Mouse (Mus musculus) 3134 (cell line): ENCODE measurements at regions not wholly inside any gene's neighbourhood (a gene's known extent, or its start where the extent isn't known, plus 50 kb on each side); places are given as distances from the start of the nearest gene placed in this dataset.

ENCODE experiments used
- DNase-seq: peaks from one replicate; pipeline ENCODE4 v3.0.0-alpha.2; 2011; ENCODE audit warnings: low spot score; ENCODE audit not compliant: insufficient read length; ENCODE audit errors: extremely low read depth

DNA sequence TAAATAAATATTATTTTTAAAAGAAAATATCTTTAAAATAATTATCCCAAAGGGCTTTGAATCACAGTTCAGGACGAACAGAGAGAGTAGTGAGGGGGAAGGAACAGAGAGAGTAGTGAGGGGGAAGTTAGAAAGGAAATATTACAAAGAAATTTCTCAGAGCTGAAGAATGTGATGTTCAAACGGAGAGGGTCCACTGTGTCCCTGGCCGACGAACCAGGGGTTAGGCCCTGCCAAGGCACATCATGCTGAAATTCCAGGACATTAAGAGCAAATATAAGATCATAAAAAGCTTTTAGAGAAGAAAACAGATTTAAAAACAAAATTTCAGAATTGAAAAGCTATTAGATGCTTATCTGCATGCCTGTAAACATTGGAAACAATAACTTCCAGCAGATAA, 61.6 kb downstream of the Skor1 start:
- DNase-seq: no peak

DNA sequence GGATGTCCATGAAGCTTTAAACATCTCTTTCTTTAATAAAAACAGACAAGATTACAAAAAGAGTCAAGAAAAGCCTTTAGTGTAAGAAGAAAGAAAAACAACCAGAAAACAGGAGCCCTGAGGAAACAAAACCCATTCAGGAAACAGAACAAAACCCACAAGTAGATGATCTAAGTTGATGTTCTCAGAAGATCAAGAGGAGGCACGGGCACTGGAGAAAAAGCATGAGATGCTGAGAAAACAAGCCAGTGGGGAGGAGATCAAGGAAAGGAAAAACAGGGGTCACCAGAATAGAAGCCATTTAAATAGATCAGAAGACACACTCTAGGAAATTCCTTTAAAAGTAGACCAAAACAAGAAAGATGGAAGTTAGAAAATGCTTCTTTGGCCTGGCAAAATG, 62.1 kb downstream of the Skor1 start:
- no peak for DNase-seq

DNA sequence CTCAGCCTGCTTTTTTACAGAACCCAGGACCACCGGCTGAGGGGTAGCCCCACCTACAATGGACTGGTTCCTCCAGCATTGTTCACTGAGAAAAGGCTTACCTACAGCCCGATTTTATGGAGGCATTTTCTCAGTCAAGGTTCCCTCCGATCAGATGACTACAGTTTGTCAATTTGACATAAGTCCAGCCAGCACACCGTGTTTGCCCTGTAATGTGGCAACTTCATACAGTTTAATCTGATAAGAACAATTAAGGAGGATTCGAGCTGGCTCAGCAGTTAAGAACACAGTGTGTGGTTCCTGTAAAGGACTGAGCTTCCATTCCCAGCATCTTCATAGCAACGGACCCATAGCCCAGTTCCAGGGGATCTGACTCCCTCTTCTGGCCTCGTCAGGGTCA, 65.9 kb downstream of the Skor1 start:
- no peak for DNase-seq

DNA sequence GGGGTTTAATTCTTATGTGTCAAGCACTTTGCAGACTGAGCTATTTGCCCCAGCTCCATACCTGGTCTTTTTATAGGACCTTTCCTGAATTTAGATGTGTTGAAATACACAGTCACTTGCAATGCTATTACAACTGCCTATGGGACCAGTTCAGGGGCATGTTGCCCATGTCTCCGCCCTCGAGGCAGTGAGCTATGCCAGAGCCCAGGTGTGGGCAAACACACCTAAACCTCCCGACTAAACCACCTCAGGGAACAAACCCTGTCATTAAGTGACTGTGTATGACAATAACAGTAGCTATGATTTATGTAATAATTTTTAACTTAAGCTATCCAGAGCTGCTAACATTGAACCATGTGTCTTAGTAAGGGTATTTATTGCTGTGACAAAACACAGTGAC, 66.5 kb downstream of the Skor1 start:
- DNase-seq: no peak

DNA sequence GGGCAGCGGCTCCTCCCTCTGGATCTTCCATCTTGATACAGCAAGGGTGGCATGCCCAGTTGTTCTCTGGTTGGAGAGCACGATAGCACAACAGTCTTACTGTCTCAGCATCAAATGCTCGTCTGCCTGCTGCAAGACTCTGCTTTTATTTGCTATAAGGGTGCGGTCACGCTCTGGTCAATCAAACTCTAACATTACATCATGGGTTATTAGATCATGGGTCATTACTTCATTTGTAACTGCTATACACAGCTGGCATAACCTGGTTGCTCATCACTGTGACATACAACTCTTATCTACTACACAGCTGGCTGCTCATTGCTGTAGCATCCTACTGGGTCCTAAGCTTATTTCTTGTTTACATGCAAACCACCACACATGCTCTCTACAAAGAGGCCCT, 68.4 kb downstream of the Skor1 start:
- DNase-seq: no peak

DNA sequence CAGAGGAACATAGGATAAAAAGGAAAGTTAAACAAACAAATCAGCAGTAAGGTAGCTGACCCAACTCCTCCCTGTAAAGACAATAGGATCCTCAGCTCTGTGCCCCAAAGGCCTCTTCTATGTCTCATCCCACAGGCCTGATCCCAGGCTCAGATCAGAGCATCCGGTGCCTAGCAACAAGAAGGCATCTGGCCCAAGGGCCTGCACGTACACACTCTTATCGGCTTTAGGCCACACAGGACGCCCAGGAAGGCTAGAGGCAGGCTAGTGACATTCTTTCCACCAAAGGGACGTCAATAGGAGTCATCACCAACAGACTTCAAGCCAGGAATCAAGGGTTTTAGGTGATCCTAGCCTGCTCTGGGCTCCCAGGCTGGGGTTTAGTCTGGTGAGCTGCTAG, 73.5 kb downstream of the Skor1 start:
- DNase-seq: no peak

DNA sequence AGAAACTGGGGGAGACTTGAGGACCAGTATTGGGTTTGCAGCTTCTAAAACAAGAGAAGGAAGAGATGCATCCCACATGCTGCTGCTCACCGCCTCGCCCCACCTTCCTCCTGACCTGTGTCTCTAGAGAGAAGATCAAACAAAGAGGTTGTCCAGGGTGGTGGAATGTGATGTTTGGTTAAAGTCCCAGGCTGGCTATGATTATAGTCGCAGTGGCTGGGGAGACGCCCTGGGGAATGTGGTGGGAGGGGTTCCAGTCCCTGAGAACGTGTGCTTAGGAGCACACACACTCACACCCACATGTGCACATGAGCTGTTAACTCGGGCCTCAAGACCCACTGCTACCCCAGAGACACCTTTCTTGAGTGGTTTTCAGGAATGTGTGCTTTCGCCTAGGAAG, 74.0 kb downstream of the Skor1 start:
- DNase-seq: no peak

DNA sequence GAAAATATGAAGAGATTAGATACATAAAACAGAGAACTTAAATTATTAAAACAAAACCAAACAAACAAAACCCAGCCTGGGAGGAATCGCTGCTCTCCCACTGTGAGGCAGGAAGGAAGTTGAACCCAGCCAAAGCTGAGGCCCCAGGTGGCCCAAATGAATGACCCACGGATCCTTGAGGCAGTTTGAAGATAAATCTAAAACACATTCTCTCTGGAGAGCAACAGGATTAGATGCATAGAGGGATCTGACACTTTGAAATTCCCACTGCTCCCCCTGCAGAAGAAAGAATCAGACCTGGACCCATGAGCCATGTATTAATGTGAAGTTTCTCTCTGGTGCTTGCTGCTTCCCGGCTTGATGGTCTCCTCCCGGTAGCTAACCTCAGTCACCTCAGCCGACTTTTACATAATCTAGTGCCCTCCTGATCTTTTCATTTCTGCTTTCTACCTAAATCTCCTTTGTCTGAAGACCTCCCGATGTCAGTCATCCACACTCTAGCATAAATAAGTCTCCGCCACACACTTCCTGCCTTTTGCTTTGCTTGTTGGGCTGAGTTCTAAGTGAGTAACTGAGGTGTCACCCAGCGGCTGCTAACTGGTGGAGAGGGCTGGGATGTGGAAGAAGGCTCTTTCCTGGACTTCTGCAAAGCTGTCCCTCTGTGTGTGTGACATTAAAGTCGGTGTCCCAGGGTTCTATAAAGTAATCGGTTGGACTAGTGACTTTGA, 74.6 kb downstream of the Skor1 start:
- no peak for DNase-seq

DNA sequence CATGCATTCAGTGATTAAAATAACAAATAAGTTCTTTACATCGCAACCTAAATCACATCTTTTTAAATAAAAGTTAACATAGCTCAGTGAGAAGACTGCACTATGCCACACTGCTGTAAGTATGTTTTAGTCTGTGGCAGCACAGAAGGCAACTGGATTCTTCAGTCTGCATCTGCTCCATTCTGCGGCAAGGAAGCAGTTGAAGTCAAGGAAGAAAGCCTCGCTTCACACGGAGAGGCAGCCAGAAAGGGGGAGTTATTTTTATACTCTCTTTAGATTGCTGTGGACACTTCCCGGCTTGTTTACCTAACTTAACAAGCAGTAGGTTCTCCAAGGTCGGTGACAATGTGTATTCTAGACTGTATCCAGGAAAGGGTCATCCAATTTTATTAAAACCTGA, 77.7 kb downstream of the Skor1 start:
- DNase-seq: no peak

DNA sequence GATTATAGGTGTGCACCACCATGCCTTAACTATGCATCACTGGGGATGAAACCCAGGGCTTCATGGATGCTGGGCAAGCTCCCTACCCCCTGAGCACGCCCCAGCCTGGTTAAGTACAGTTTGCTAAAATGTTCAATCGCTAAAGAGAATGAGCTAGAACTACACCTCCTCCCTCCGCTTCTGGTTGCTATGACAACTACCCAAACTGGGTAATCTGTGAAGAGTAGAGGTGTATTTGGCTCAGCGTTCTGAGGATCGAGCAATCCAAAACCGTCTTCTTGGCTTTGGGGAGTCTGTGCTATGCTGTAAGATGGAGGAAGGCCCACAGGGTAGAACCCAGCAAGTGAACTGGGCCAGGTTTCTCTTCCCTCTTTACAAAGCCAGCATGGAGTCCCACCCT, 78.8 kb downstream of the Skor1 start:
- DNase-seq: no peak

DNA sequence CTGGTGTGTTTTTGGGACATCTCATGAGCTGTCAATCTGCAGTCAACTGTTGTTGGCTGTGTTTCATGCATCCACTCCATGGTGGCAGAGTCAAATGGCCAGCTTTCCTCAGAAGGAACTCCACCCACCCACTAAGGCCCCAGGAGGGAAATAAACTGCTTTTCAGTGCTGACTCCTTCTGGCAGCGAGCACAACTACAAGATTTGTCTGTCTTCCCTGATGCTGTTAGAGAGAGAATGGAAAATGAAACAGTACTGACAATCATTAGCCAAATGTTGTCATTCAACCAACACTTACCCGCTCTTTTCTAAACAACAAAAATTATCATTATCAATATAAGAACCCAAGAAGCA, 79.3 kb upstream of the Pias1 start:
- DNase-seq: no peak

DNA sequence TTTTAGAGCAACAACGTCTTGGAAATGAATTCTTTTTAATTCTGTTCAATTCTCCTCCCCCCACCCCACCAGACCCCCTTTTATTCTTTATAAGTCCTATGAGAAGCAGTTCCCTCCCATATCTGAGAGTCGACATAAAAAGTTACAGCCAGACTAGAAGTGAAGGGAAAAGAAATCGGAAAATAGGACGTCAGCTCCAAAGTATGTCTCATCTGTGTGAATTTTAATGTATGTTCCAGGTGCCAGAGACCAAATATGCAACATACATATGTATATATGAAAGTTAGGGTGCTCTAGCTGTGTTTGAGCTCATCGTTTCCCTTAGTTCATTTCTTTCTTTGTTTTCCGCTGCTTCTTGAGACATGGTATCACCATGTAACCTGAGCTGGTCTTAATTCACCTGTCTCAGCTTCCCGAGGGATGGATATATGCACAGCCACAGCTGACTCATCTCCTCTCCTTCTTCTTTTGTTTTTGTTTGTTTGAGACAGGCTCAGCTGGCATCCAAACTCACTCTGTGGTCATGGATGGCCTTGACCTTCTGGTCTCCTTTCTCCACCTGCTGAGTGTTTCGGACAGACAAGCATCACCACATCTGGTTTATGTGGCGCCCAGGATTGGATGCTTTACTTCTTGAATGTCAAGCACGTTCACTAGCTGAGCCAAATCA, 78.8 kb upstream of the Pias1 start:
- no peak for DNase-seq

DNA sequence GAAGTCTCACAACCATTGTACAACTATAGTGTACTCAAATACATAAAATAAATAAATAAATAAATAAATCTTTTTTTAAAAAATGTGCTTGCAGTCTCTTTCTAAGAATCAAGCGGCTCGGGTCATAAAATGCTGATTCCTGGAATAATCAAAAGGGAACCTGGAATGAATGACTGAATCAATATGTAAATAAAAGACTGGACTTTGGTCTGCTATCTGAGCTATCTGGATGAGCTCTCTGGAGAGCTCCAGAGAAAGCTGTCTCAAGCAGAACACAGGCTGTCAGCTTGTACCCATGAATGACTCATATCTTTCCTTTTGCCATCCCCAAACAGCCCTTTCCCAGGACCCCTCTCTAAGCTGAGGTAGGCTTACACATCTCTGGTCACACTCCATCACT, 75.8 kb upstream of the Pias1 start:
- DNase-seq: no peak

DNA sequence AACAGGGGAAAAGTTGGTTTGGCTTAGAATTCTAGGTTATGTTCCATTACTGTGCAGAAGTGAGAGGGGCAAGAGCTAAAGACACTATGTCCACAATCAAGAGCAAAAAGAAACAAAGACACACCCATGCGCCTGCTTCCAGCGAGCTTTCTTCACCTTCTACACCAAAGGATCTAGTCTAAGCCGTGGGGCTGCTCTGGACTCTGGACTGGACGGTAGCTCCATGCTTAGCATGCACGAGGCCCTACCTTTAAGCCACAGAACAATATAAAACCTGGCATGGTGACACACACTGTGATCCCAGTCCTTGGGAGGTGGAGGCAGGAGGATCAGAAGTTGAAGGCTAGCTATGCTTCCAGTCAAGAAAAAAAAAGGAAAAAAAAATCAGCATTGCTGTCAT, 73.0 kb upstream of the Pias1 start:
- no peak for DNase-seq

DNA sequence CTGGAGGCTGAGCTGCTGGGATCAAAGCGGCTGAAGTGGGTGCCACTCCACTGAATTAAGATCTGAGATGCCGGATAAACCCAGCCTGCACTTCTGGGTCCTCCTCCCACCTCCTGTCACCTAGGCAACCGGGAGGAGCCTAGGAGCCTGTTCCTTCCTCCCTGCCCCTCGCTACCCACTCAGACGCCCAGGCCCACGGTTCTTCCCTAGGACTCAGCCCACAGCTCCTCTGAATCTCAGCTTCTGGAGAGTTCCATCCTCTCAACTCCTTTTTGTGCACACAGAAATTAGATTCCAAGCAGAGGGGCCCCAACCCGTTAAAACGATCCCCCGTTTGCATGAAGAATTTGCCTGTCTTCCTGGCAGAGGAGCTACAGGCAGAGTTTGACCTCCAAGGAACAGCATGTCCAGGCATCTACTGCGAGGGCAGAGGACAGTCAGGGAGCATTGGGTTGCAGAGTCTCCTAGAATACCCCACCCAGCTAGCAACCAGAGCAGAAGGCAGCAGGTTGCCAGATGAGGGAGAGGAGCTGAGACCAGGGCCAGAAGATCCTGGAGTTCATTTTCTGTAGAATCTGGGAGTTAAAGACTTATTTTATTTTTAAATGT, 71.6 kb upstream of the Pias1 start:
- DNase-seq: no peak

DNA sequence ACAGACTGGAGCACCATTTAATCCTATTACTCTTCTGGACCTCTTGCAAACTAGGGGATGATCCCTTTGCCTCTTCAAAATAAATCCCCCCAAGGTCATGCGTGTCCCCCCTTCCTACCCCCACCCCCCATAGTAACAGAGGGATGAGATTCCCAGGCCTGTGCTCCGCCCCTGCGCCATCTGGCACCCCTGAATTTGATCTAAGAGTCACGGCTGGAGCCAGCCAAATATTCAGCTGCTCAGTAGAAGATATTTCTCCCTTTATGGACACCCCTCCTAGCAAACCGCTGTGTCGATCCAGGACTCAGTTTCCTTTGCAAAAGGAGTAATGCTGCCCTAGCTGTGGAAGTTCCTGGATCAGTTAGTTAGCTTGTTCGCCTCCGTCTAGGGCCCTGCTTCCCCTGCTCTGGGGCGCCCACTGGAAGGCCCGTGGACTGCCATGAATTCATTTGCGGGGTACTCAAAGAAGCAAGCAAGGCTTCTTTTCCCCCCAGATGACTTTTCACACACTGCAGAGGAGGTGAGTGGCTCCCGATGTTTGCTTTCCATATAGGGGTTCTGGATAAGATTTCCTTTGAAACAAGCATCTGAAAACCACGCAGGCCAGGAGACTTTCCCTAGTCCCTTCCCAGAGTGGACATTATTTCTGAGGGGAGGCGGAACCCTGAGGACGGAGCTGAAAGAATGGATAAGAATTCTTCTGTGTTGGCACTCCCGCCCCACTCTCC, 70.9 kb upstream of the Pias1 start:
- DNase-seq: no peak

DNA sequence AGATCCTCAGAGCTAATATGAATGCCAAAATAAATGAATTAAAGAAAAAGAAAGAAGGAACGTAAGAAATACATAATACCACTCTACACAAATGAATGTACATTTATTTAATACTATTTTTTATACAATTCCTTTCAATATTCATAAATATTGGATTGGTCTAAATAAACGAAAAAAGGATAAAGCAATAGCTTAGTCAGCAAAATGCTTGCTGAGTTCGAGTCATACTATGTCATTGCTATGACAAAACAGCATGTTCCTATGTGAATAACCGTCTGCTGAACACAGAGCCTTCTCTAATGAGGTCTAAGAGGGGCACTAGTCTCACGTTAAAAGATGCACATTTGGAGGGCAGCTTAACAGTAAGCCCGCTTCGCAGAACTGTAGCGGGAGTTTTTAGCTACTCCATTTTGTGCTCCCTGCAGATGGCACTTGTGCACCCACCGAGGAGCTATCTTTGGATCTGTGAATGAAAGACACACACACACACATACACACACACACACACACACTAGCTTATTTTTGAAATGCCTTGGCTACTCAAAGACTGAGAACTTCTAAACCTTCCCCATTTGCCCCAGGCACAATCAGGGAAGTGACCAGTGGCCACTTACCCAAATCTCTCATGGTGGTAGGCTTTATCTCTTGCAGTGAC, 69.1 kb upstream of the Pias1 start:
- no peak for DNase-seq

DNA sequence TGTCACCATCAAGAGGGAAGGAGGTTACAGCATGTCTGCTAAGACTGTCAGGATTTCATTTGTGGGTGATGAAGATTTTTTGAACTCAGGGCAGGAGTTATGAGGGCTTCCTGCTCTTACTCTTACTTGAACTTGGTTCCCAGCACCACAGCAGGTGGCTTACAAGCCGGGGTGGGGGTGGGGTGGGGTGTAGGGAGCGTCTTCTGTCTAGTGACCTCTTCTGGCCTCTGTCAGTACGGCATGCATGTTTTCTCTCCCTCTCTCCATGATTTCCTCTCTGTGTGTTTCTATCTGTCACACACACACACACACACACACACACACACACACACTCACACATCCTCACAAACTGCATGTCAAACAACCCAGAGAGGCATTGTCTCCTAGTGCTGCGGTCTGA, 64.5 kb upstream of the Pias1 start:
- no peak for DNase-seq

DNA sequence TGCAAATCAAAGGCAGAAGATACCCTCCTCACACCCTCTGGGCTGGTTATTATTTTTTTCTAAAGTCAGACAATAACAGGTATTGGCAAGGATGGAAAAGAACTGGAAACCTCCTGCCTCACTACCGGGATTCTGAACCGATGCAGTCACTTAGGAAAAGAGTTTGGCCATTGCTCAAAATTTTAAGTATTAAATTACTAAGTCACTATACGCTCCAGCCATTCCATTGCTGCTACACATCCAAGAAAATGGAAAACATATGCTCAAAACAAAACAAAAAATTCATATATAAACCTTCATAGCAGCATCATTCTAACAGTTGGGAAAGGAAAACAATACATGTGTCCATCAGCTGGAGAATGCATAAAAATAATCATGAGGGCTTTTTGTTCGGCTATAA, 63.9 kb upstream of the Pias1 start:
- DNase-seq: no peak

DNA sequence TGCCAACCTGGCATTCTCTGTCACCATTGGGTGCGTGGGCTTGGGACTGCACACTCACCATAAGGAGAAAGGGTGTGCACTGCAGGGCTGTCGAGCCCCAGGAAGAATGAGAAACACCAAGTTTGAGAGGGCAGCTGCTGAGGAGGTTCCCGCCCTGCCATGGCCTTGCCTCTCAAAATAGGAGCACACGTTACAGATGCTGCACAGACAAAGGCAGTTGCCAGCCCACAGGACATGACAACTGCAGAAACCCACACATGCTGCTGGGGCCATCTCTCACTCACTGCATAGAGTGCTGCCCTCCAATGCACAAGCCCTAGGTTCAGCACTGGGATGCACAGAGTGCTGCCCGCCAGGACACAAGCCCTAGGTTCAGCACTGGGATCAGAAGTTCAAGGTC, 61.6 kb upstream of the Pias1 start:
- DNase-seq: no peak

DNA sequence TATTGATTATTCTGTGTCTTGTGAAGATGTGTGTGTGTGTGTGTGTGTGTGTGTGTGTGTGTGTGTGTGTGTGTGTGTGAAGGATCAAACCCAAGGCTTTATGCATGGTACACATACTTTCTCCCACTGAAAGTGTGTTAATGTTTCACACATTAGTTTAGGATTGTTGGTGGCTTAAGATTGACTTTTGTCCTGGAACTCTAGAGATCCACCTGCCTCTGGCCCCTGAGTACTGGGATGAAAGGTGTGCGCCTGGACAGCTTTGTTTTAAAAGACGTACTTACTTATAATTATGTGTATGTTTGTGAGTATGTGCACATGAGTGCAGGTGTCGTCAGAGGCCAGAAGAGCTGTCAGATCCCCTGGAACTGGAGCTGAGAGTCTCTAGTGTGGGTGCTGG, 59.3 kb upstream of the Pias1 start:
- no peak for DNase-seq
